Mouse (Mus musculus): ENCODE results near the gene Bptf. TPM values are rescaled to one million over a fixed set of nuclear protein-coding genes. Genes with fewer than 3 reads are reported as not detected.
"Not testable (repeated sequence)": the region's sequence is repeated elsewhere in the genome, so short reads cannot be mapped to it uniquely, and the experiment has no call there.

The Bptf gene
- polyA plus RNA-seq, 2 experiments, result 38.4 to 49.1 TPM

GRCm38 (mm10) chr11:107016893-107017292, 115.0 kb downstream of the Bptf start:
- H3K4me1 ChIP-seq (ENCODE audit: control insufficient read depth, insufficient read depth, low read length), result peaks cover under 1% of the 10 kb centered on the region
- ATAC-seq (ENCODE audit: low FRiP score, low read depth), result no peak
- 25% methylated on average over 1 of the region's 1 CpGs for WGBS
- no peak overlapping the region for H3K4me2 ChIP-seq (replicated peaks; ENCODE audit: low read depth, low read length, severe bottlenecking)
- H3K27ac ChIP-seq (replicated peaks; ENCODE audit: low read depth, low read length), result no peak overlapping the region
- H3K9me3 ChIP-seq (ENCODE audit: control insufficient read depth, low read length), result no peaks in the 10 kb centered on the region
- no peak for TF ChIP-seq POLR2A (IDR thresholded peaks at IDR 0.05; ENCODE audit: borderline replicate concordance, extremely low read depth, insufficient read depth, insufficient read length)
- no peak overlapping the region for H3K9ac ChIP-seq (ENCODE audit: low read depth, low read length, severe bottlenecking)
- H3K36me3 ChIP-seq (ENCODE audit: control insufficient read depth, insufficient read depth, low read length), result no peaks in the 10 kb centered on the region
- H3K27me3 ChIP-seq (ENCODE audit: control insufficient read depth, insufficient read depth, low read length), result no peaks in the 10 kb centered on the region
- no peak overlapping the region for H3K4me3 ChIP-seq (replicated peaks; ENCODE audit: low read length)
- peak; percentile 53 for DNase-seq (ENCODE audit: low spot score)

- not testable (repeated sequence) for H3K27ac ChIP-seq (replicated peaks; ENCODE audit: low read depth, low read length); H3K36me3 ChIP-seq (ENCODE audit: control insufficient read depth, insufficient read depth, low read length); ATAC-seq (ENCODE audit: low FRiP score, low read depth); H3K4me1 ChIP-seq (ENCODE audit: control insufficient read depth, insufficient read depth, low read length); H3K4me3 ChIP-seq (replicated peaks; ENCODE audit: low read length); H3K9ac ChIP-seq (ENCODE audit: low read depth, low read length, severe bottlenecking); H3K4me2 ChIP-seq (replicated peaks; ENCODE audit: low read depth, low read length, severe bottlenecking); H3K27me3 ChIP-seq (ENCODE audit: control insufficient read depth, insufficient read depth, low read length); DNase-seq (ENCODE audit: low spot score); H3K9me3 ChIP-seq (ENCODE audit: control insufficient read depth, low read length)
- WGBS, result 75% methylated on average over 11 of the region's 11 CpGs
Measured at GRCm38 (mm10) chr11:107015535-107016187, 116.3 kb downstream of the Bptf start.

GRCm38 (mm10) chr11:107014597-107015309, 117.2 kb downstream of the Bptf start:
- no peaks in the 10 kb centered on the region for H3K36me3 ChIP-seq (ENCODE audit: control insufficient read depth, insufficient read depth, low read length)
- no peak for DNase-seq (ENCODE audit: low spot score)
- no peak for ATAC-seq (ENCODE audit: low FRiP score, low read depth)
- WGBS, result 47% methylated on average over 14 of the region's 14 CpGs
- no peak overlapping the region for H3K4me3 ChIP-seq (replicated peaks; ENCODE audit: low read length)
- no peak for TF ChIP-seq POLR2A (IDR thresholded peaks at IDR 0.05; ENCODE audit: borderline replicate concordance, extremely low read depth, insufficient read depth, insufficient read length)
- H3K27ac ChIP-seq (replicated peaks; ENCODE audit: low read depth, low read length), result no peak overlapping the region
- no peak overlapping the region for H3K9ac ChIP-seq (ENCODE audit: low read depth, low read length, severe bottlenecking)
- H3K27me3 ChIP-seq (ENCODE audit: control insufficient read depth, insufficient read depth, low read length), result no peaks in the 10 kb centered on the region
- no peak overlapping the region for H3K4me2 ChIP-seq (replicated peaks; ENCODE audit: low read depth, low read length, severe bottlenecking)
- H3K4me1 ChIP-seq (ENCODE audit: control insufficient read depth, insufficient read depth, low read length), result peaks cover 7% of the 10 kb centered on the region
- H3K9me3 ChIP-seq (ENCODE audit: control insufficient read depth, low read length), result no peaks in the 10 kb centered on the region

- Histone ChIP-seq H3K9ac (ENCODE audit: low read depth, low read length, severe bottlenecking) (no peak overlapping the region), H3K27me3 (ENCODE audit: control insufficient read depth, insufficient read depth, low read length) (no peaks in the 10 kb centered on the region), H3K27ac (replicated peaks; ENCODE audit: low read depth, low read length) (no peak overlapping the region), H3K4me3 (replicated peaks; ENCODE audit: low read length) (no peak overlapping the region), H3K4me1 (ENCODE audit: control insufficient read depth, insufficient read depth, low read length) (peaks cover 7% of the 10 kb centered on the region), H3K4me2 (replicated peaks; ENCODE audit: low read depth, low read length, severe bottlenecking) (no peak overlapping the region), H3K9me3 (ENCODE audit: control insufficient read depth, low read length) (no peaks in the 10 kb centered on the region), H3K36me3 (ENCODE audit: control insufficient read depth, insufficient read depth, low read length) (no peaks in the 10 kb centered on the region)
- ATAC-seq (ENCODE audit: low FRiP score, low read depth) (no peak), DNase-seq (ENCODE audit: low spot score) (no peak)
- no peak for TF ChIP-seq POLR2A (IDR thresholded peaks at IDR 0.05; ENCODE audit: borderline replicate concordance, extremely low read depth, insufficient read depth, insufficient read length)
- WGBS, result 79% methylated on average over 11 of the region's 11 CpGs
Measured at GRCm38 (mm10) chr11:107014020-107014585, 117.8 kb downstream of the Bptf start.

- peak; percentile 94; the same call in 1 of the 2 replicates for TF ChIP-seq POLR2A (IDR thresholded peaks at IDR 0.05; ENCODE audit: borderline replicate concordance, extremely low read depth, insufficient read depth, insufficient read length)
- no peaks in the 10 kb centered on the region for H3K36me3 ChIP-seq (ENCODE audit: control insufficient read depth, insufficient read depth, low read length)
- H3K4me3 ChIP-seq (replicated peaks; ENCODE audit: low read length), result peak overlapping the region; percentile 47
- ATAC-seq (ENCODE audit: low FRiP score, low read depth) (peak; percentile 97), DNase-seq (ENCODE audit: low spot score) (peak; percentile 96)
- peak overlapping the region; percentile 56 for H3K4me2 ChIP-seq (replicated peaks; ENCODE audit: low read depth, low read length, severe bottlenecking)
- under 1% methylated on average over 35 of the region's 37 CpGs for WGBS
- no peaks in the 10 kb centered on the region for H3K9me3 ChIP-seq (ENCODE audit: control insufficient read depth, low read length)
- H3K9ac ChIP-seq (ENCODE audit: low read depth, low read length, severe bottlenecking), result peak overlapping the region; percentile 55
- H3K27me3 ChIP-seq (ENCODE audit: control insufficient read depth, insufficient read depth, low read length), result no peaks in the 10 kb centered on the region
- peaks cover 7% of the 10 kb centered on the region for H3K4me1 ChIP-seq (ENCODE audit: control insufficient read depth, insufficient read depth, low read length)
- H3K27ac ChIP-seq (replicated peaks; ENCODE audit: low read depth, low read length), result peak overlapping the region; percentile 86
Measured at GRCm38 (mm10) chr11:107012324-107013017, 119.5 kb downstream of the Bptf start.
